Mouse (Mus musculus) kidney, postnatal 36 days (tissue): ENCODE measurements around the gene Trmt1.

ENCODE experiments used
- DNase-seq, 2 experiments: peaks; one replicate each; pipeline ENCODE4 v3.0.0; 2021 to 2022; ENCODE audit warnings: mixed read lengths in 2 of 2

The Trmt1 gene

DNA sequence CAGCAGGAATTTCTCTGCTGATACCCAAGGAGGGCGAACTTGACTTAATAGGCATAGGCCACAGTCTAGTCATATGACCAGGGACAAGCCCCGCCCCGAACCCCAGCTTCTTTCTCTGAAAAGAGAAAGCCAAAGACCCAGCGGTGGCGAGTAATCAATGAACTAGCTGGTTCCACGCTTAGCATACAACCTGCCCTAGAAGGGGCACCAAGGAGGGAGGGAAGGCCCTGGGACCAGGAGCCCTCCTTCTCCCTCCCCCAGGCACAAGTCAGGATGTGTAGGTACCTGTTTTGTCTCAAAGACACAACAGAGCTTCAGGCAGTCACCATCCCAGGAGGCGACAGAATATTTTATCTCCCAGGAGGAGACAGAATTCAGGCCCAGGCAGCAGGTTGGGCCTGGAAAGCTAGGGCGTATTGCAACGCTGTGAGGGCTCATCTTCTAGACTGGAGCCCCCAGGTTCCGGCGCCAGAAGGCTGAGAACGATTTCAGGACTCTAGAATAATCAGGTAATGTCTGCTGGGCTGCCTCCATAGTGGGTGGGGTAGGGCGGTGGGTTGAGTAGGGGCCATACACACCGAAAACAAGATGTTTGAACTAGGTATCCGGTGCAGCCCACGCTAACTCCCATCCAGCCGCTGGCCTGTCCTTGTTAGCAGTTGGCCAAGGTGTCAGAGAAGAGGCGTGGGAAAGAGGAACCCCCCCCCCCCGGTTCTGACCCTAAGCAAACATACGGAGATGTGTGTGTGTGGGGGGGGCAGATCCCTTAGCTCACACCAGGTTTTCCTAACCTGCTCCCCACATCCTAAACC lies at the start of gene Trmt1:
Gene Trmt1 (plus strand): TSS at position 117 of the 812 bp plus-strand sequence.
- peak; percentile 54 to 75 for DNase-seq

DNA sequence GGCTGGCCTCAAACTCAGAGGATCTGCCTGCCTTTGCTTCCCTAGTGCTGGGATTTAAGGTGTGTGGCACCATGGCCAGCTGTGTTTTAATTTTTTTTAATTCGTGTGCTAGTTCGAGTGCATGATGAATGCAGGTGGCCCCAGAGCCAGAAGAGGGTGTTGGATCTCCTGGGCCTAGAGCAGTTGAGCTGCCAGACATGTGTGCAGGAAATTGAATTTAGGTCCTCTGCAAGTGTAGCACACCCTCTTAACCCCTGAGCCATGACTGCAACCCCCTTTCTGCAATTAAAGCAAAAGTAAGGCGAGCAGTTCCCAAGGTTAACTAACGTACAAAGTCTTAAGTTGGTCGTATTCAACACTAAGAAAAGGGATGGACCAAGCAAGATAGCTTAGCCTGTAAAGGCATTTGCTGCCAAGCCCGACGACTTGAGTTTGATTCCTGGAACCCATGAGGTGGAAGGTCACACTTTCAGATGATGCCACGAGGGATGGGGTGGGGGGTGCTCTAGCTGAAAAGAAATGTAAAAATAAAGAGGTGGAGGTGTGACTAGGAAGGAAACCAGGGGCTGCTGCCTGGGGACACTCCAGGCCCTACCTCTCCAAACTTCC lies 48.1 kb upstream of the Trmt1 start:
- DNase-seq: peak in 1 of 2 experiments; percentile 29

DNA sequence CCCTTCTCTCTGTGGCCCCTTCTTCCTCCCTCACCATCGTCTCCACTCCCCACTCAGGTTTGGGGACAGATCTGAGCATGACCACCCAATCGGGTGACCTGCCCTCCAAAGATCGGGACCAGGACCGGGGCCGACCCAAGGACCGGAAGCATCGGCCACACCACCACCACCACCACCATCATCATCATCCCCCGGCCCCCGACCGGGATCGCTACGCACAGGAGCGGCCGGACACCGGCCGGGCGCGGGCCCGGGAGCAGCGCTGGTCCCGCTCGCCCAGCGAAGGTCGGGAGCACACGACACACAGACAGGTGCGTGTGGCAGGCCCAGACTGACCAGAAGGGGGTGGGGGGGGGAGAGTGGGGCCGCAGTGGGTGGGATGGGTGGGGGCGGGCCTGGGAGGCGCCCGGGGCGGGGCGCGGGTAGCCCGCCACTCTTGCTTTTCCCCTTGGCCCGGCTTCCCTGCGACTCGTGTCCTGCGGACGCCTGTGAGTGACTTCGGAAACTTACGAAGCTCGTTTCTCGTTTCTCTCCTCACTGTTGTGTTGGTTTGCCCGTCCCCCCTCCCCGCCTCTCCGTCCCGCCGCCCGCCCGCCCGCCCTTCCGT lies 47.4 kb upstream of the Trmt1 start:
- DNase-seq: peak in 1 of 2 experiments; percentile 58

DNA sequence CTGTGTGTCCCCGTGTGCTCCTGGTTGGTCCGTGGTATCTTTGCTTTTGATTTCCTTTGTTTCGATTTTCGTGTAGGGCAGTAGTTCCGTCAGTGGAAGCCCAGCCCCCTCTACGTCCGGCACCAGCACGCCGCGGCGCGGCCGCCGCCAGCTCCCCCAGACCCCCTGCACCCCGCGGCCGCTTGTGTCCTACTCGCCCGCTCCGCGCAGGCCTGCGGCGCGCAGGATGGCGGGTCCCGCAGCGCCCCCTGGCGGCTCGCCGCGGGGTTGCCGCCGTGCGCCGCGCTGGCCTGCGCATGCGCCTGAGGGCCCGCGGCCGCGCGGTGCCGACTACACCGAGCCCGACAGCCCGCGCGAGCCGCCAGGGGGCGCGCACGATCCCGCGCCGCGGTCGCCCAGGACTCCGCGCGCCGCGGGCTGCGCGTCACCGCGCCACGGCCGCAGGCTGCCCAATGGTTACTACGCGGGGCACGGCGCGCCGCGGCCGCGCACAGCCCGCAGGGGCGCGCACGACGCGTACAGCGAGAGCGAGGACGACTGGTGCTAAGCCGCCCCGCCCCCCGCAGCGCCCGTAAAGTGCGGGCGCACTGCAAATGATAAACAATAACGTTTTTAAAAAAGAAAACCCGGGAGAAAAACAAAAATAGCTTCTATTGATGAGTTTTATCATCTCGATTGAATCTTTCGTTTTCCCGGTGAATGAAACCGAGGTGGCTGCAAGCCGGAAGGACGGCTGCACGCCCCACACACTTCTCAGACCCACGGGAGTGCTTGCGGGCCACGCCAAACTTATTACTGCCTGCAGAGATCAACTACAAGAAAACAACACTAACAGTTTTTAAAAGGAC lies 46.7 kb upstream of the Trmt1 start:
- peak; percentile 94 to 96 for DNase-seq

DNA sequence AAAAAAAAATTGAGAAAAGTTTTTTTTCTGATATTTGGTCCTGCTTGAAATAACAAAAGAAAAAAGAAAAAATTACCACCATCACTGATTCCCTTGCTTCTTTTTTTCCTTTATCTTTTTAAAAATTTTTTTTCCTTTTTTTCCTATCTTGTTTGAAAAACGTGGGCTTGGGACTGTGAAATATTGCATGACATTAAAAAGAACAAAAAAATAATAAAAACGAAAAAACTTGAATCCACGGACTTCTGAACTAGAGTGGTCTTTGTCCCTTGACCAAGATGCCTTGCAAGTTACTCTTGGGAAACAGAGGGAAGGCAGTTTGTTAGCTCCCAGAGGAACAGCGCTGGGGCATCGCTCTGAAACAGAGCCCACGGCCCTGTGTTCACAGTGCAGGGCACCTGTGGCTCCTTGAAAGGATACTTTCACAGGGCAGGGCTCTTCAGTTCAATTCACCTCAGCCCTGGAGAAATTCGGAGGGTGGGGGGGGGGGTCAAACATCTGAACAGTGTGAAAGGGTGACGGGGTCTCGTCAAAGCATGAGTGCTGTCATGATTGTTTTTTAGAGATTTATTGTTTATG lies 46.0 kb upstream of the Trmt1 start:
- DNase-seq: no peak

DNA sequence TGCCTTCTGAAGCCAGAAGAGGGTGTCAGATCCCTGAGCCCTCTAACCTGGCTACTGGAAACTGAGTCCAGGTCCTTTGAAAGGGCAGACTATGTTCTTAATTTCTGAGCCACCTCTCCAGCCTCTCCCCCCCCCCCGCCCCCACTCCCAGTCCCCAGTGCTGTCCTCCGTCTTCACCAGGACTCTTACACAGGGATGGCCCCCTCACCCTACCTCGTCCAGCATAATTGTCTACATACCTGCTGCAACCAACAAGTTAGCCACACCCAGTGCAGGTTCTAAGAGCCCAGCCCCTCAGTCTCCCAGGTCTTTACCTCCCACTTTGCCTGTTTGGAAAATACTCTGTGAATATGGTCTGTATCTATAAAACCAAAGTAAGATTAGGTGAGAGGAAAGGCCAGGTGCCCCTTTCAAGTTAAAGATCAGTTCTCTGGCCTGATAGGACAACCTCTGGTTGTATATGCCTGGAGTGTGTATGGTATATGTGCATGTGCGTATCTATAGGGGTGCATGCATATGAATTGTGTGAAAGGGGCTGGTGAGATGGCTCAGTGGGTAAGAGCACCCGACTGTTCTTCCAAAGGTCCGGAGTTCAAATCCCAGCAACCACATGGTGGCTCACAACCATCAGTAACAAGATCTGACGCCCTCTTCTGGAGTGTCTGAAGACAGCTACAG lies 45.4 kb upstream of the Trmt1 start:
- DNase-seq: no peak

DNA sequence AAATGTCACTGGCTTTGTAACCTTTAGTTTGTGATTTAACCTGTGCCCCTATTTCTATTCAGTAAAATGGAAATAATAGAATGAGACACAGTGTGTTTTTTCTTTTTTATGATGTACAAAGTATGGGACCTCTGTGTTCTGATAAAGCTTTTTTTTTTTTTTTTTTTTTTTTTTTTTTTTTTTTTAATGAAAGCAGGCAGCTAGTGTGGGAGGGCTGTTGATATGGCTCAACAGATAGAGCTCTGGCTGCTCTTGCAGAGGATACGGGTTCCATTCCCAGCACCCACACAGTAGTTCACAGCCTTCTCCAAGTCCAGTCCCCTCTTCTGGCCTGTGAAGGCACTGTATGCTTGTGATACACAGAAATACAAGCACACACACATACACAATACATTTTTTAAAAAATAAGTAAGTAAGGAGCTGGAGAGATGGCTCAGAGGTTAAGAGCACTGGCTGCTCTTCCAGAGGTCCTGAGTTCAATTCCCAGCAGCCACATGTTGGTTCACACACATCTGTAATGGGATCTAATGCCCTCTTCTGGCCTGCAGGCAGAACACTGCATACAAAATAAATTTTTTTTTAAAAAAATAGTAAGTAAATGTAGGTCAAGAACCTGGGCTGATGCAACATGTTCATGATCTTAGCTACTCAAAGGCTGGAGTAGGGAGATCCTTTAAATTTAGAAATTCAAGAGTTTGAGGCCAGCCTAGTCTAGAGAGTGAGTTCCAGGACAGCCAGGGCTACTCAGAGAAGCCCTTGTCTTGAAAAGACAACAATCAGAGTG lies 44.3 kb upstream of the Trmt1 start:
- no peak for DNase-seq

DNA sequence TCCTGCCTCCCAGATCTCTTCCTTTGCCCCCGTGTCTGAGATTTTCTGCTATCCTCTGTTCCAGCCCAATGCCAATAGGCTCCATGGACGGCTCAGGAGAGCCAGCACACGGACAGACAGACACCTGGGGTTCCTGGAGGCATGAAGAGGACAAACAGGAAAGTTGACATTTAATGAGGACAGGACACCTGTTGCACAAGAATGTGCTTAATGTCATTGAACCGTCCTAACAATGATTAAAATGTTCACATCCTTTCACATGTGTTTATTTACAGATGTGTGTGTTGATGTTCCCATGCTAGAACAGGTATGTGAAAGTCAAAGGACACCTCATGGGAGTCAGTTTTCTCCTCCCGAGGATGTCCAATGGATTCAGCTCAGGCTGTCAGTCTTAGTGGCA lies 43.1 kb upstream of the Trmt1 start:
- no peak for DNase-seq

DNA sequence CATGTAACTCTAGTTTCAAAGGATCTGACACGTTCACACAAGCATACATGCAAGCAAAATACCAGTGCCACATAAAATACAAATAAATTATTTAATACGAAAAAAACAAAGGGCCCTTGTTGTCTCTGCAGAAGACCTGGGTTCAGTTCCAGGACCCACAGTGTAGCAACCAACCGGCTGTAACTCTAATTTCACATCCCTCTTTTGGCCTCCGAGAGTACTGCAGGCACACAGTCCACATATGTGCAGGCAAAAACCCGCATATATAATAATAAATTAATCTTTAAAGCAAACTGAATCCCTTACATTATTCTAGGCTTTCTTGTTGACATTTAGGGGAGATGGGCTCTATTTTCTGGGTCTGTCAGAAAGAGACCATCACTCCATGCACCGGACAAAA lies 39.3 kb upstream of the Trmt1 start:
- DNase-seq: no peak

DNA sequence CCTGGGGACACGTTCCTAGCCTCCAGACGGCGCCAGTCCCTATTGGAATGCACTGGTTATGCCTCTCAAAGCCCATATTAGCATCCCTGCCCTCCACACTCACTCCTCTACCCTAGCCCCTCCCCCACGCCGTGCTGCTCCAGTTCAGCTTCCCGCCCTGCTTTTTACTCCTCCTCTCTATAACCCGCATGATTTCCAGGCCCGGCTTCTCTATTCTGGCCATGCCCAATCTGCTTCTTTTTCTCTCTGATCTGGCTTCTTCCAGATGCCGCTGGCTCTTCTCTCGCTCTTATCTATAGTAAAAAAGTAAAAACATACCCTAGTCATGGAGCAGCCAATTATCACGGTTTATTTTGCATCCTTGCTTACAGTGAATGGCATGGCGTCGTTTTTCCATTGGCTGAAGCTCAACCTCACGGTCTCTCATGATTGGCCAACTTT lies 38.6 kb upstream of the Trmt1 start:
- peak in 1 of 2 experiments; percentile 53 for DNase-seq

DNA sequence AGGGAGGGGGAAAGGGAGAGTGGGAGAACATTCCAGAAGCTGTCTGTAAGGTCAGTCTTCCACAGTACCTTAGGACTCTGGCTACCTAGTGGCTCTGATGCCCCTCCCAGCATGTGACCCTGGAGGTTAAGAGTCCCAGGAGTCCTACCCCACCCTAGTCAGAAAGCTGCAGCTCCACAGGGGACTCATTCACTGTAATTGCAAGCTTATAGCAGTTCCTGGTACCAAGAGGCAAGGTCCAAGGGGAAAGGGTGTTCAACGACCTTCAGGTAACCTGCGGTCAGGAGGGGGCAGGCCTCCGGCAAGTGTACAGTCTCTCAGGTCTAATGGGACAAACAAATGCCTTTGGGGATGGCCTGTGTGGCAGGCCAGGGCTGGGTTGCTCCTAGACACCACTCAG lies 35.9 kb upstream of the Trmt1 start:
- peak in 1 of 2 experiments; percentile 17 for DNase-seq

DNA sequence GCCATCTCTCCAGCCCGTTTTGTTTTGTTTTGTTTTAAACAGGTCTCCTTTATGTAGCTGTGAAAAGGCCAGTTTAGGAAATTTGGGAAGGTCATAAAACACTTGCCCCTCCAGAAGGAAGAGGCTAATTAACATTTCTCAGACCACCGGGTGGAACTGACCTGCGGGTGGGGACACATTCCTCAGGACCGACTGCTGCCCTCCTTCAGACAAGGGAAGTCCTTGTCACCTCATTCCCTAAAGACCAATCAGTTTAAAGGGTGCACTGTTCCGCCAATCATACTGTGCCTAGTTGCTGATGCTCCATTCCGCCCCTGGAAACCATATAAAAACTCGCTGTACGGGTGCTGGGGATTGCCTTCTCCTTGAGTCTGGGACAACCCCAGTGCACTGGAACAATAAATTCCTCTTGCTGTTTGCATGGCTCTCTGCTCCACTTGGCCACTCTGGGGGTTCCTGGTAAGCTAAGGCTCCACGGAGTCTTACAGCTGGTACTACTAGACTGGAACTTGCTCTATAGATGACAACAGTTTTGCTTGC lies 32.9 kb upstream of the Trmt1 start:
- DNase-seq: no peak

DNA sequence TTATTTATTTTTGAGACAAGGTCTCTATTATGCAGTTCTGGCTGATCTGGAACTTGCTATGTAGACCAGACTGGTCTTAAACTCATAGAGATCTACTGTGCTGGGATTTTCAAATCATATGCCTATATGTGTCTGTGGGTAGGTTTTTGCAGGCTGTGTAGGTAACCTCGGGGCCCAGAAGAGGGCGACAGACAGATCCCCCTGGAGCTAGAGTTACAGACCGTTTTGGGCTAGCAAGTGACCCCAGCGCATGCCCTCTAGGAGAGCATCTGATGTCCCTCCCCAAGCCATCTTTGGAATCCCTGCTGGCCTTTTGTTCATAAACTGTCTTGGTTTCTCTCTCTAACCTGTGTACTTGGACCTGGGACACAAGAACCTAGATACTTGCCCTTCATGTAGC lies 31.5 kb upstream of the Trmt1 start:
- DNase-seq: no peak

DNA sequence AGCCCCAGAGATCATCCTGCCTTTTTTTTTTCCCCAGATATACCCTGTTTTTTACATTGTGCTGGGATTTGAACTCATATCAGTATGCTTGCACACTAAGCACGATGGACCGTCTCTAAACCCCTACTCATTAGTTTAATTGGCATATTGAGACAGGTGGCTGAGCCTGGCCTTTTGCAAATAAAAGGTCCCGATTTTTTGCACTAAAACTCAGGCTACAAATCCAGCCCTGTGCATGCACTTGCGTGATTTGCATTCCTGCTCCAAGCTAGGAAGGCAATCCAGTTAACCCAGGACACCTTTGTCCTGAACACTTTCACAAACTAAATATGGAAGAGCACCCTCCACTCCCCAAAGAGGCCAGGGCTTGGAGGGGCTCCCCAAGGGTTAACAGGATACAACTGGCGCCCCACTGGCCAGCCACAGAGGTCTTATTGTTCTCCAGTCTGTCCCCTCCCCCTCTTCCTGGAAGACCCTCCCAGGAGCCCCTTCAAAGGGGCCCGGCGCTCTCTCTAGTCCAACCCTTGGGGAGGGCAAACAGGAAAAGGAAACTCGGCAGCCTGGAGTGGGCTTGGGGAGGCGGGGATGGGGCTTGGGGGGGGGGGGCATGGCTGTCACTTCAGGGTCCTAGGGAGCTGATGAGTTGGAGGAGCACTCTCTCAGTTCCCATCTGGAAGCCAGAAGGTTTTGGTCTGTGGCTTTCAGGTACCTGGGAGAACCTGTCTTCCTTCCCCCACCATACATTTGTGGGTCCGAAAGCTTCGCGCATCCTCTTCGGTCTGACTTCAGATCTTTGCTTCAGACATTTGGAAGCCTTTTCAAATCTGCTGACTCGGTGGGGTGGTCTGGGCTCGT lies 30.5 kb upstream of the Trmt1 start:
- DNase-seq: peak in 1 of 2 experiments; percentile 37

DNA sequence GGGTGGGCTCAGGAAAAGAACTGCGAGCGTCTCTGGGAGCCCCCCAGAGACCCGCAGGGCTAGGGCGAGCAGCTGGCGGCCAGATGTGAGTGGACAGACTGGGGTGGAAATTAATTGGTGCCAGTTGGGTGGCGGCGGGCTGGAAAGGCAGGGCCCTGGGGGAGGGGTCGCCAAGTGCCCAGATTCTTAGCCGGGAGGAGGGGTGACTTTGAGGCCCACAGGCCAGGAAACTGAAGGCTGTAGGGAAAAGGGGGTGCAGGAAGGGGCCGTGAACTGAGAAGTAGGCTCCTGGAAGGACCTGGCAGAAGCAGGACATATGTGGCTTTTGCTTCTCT lies 29.9 kb upstream of the Trmt1 start:
- peak in 1 of 2 experiments; percentile 33 for DNase-seq

DNA sequence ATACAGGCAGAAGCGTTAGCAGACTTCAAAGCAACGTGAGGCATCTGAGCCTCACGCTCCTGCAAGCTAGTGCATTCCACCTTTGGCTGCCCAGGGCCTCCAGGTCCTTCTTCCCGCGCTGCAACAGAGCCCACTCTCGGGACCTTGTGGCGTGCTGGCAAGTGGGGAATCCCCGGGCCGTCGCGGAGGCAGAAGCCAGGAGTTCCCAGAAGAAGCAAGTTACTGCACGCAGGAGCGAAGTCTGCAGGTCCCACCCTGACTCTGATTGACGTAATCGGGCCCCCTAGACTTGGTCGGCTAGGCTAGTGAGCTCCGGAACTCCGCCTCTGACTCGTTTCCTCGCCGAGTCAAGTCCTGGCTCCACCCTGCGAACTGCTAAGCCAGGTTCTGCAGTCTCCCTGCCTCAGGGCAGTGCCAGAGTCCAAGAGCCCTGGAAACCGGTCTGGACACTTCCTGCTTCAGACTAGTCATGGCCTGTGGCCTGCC lies 29.4 kb upstream of the Trmt1 start:
- peak; percentile 91 to 96 for DNase-seq

DNA sequence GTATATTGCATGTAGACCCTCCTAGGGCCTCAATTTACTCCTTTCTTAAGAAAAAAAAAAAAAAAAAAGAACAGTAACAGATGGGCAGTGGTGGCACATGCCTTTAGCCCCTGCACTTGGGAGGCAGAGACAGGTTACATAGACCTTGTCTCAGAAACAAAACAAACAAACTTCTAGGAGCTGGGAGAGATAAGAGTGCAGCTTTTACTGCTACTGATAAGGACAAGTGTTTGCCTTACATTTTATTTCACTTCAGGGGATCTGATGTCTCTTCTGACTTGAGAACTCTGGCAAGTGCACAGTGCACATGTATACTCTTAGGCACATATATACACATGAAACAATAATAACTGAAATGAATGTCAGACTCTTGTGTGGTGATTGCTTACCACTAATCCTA lies 28.9 kb upstream of the Trmt1 start:
- no peak for DNase-seq

DNA sequence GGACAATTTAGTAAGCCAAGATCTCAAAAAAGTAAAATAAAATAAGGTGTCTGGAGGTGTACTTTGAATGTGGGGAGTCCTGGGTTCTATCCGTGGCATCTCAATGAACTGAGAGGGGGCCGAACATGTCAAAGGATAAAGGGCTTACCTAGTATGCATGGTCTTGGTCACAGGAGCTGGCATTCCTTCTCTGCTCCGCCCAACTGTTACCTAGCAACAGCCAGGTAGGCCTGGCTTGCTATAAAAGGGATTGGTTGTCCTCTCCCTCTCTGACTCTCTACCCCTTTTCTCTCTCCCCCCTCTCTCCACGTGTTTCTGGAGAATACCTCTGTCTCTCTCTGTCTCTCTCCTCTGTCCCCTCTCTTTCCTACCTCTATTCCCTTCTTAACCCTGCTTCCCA lies 28.4 kb upstream of the Trmt1 start:
- DNase-seq: peak in 1 of 2 experiments; percentile 32

DNA sequence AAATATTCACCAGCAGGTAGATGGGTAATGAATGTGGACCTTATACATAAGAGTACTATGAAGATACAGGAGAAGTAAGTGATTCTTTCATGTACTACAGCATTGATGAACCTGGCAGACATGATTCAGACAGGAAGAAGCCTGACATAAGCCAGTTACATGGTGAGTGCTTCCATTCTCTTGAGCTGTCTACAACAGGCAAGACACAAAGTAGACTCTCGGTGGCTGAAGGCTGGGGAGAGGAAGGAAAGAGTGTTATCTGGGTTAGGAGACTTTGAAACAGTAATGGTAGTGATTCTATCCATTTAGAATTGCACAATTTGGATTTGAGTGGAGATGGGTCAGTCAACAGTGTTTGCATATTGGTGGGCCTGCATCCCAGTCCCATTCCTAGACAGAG lies 27.2 kb upstream of the Trmt1 start:
- DNase-seq: no peak
